Mouse (Mus musculus) lung, postnatal 0 days (tissue): ENCODE data around the gene Nr1i3.

Experiments used
- CTCF ChIP-seq: IDR thresholded peaks from 2 replicates; pipeline ENCODE4 v1.5.1; 2016; ENCODE audit warnings: antibody characterized with exemption, mild to moderate bottlenecking
- EP300 ChIP-seq: IDR thresholded peaks from 2 replicates; pipeline ENCODE4 v1.6.1; 2016; ENCODE audit warnings: antibody characterized with exemption, mild to moderate bottlenecking, control low read depth

GRCm38 (mm10) chr1:171199532-171199931, 14.2 kb upstream of the Nr1i3 start:
- no peak for TF ChIP-seq CTCF
- no peak for TF ChIP-seq EP300
